Mouse (Mus musculus): Measurements from ENCODE around the gene Cpne4.

DNA sequence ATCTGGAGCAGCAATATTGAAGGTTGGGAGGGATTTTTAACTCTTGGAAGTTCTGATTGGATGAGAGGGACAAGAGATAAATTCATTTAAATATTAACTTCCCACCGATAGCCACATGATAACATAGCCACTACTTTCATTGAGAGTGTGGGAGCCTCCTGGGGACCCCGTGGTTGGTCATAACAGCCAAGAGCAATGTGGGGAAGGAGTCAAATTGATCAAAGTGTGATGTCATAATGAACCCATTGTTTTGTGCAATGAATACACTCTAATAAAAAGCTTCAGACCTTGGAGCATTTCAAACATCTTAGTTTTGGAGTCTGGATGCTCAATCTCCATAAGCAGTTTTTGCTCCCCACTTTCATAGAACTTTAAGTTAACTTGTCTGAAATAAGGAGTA lies at the start of gene Cpne4:
- TF ChIP-seq CTCF (IDR thresholded peaks at IDR 0.05; ENCODE audit: low read depth, low read length) (no peak), POLR2A (IDR thresholded peaks at IDR 0.05; ENCODE audit: extremely low read depth, insufficient read depth, low read length) (no peak)
